Mouse (Mus musculus) heart, adult 11 months (tissue): ENCODE data around the gene Lmbr1.
"Not testable (repeated sequence)": the region's sequence is repeated elsewhere in the genome, so short reads cannot be mapped to it uniquely, and the experiment has no call there.

ENCODE experiments used
- DNase-seq: peaks from one replicate; pipeline ENCODE4 v3.0.0; 2022

Gene Lmbr1

DNA sequence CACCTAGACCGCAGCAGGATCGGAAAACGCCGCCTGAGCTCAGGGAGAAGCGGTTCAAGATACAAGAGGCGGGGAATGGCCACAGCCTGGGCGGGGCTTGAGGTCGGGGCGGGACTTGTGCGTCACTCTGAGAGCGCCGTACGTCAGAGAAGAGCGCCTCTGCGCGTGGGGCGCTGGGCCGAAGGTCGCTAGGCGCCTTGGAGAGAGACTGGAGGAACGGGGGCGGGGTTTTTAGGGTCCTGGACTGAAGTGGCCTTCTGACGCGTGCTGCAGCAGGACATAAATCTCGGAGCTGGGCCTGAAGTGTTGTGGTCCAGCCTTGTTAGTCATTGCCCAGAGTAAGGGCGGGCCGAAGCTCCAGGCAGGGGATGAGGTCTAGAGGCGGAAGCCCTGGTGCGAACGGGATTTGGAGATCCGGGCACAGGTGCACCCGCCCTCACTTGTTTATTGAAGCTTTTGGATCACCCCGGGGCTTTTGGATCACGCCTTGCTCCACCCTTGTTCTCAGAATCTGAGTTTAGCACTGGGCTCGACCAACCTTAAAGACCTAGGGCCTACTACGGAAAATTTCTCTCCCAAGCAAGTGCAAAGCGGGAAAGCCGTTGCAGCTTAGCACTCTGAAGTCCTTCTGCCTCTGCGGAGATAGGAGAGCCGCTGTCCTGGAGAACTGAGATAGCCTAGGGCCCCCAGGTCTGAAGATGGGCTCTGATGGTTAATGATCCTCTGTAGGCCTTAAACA is at the start of gene Lmbr1:
Gene Lmbr1, minus strand, starts transcription at position 93 of the 739 bp plus-strand sequence.
- peak; percentile 99 for DNase-seq

DNA sequence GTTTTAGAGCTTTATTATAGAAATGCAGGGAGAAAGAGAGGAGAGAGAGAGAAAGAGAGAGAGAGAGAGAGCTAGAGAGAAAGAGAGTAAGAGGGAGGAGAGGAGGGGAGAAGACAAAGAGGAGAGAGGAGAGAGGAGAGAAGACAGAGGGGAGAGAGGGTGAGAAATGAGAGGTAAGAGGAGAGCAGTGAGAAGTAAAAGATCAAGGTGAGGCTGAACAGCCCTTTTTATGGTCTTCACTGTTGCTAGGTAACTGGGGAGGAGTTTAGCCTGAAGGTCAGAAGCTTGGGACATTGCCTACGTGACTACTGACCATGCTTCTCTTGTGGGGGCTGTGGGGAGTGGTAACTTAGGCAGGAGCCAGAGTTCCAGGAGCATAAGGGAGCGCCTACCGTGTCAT is 45.1 kb upstream of the Lmbr1 start:
- DNase-seq = not testable (repeated sequence)

- no peak for DNase-seq
Observed at GRCm38 (mm10) chr5:29413041-29413440, 34.9 kb upstream of the Lmbr1 start.

DNA sequence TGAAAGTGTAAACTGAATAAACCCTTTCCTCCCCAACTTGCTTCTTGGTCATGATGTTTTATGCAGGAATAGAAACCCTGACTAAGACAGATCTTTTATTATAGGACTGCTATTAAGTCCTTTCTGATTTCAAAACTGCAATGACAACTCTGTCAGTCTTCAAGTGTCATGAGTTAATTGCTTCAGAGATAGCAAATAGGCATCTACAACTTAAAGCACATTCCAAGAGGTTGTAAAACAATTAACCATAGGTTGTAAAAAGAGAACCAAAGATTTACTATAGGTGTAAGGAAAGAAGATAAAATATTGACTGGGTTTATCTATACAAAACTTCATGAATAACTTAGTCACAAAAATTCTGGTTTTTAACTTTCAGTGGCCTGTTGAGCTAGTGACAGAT is 32.7 kb upstream of the Lmbr1 start:
- no peak for DNase-seq

GRCm38 (mm10) chr5:29398427-29398826 is 20.2 kb upstream of the Lmbr1 start:
- peak; percentile 44 for DNase-seq

- DNase-seq = peak; percentile 97
Observed at GRCm38 (mm10) chr5:29388944-29389765, 11.0 kb upstream of the Lmbr1 start.

- peak; percentile 97 for DNase-seq
Observed at GRCm38 (mm10) chr5:29388181-29388943, 10.2 kb upstream of the Lmbr1 start.

DNA sequence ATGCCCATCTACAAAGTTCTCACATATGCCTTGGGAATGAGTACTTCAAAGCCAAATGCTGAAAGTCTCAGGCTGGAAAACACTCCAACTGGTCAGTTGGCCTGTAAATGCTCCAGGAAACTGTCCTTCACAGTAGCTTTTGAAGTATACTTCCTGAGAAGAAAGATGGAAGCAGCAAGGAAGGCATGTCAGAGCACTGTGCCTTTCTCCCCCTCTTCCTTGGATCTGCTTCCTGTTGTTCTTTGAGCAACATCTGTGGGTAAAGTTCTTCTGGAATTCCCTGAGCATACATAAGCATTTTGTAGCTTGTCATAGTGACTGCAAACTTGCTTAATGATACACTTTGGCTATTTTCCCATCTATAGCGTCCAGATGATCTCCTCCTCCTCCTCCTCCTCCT is 9.4 kb upstream of the Lmbr1 start:
- DNase-seq = no peak

DNA sequence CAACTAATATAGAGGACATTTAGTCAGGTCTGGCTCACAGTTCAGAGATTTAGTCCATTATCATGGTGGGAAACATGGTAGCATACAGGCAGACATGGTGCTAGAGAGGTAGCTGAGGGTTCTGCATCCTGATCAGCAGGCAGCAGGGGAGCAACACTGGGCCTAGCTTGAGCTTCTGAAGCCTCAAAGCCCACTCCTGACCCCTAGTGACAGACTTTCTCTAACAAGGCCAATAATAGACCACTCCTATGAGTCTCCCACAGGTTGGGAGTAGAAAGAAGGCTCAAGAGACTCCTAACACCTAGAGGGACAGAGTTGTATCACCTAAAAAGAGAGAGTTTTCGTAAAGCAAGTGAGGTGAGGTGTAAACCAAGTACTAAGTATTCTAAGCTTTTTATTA is 4.6 kb upstream of the Lmbr1 start:
- DNase-seq = no peak

- no peak for DNase-seq
Observed at GRCm38 (mm10) chr5:29380091-29380490, 1.9 kb upstream of the Lmbr1 start.

- peak; percentile 90 for DNase-seq
Observed at GRCm38 (mm10) chr5:29377590-29378297, 446 bp downstream of the Lmbr1 start.

- DNase-seq = peak; percentile 88
Observed at GRCm38 (mm10) chr5:29363511-29363910, 14.7 kb downstream of the Lmbr1 start.

DNA sequence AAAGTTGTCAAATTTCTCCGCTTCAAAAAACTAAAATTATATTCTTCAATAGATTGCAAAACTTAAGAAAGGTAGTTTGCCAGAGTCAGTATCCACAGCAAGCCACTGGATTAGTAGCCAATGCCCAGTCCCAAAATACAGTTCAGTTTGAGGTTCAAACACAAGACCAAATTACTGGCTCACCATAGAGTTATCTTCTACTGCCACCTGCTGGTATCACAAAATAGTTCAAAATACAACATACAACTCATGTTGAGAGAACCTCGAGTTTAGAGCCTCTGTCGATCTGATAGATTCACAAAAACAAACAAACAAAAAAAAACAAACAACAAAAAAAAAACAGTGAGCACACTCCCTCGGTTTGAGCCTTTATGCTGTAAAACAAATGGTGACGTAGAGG is 42.4 kb downstream of the Lmbr1 start:
- DNase-seq = peak; percentile 21

DNA sequence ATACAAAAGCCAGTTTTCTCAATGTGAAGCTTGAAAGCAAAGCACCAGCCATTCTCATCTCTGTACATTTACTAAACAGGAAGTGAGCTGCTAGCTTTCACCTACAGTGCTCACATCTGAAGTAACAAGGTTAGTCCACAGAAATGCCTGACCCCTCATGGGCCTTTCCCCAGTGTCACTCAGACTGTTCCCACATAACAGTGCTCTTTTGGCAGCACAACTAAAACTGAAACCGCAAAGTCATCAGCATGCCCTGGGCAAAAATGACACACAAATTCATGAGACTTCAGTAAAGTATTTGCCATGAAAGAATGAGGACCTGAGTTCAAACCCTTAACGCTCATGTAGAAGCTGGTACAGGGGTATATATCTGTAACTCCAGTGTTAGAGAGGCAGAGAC is 55.7 kb downstream of the Lmbr1 start:
- peak; percentile 36 for DNase-seq

GRCm38 (mm10) chr5:29309191-29309590 is 69.0 kb downstream of the Lmbr1 start:
- DNase-seq = no peak

DNA sequence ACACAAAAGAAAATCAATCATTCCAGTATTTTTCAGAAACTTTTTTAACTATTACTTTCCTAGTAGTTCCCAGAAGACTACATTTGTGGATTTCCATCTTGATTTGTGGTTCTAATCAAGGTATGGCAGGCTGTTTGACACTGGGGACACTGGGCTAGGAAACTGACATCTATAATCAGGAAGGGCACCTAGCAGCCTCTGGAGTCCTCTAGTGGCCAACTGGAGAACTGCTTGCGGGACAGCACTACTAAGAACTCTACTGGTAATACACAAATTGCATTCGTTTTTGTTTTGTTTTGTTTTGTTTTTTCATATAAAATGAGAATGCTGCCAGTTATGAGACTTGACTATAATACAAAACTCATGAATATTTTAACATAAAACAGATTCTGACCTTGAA is 85.0 kb downstream of the Lmbr1 start:
- DNase-seq = no peak

- DNase-seq = no peak
Observed at GRCm38 (mm10) chr5:29290110-29290509, 88.1 kb downstream of the Lmbr1 start.

DNA sequence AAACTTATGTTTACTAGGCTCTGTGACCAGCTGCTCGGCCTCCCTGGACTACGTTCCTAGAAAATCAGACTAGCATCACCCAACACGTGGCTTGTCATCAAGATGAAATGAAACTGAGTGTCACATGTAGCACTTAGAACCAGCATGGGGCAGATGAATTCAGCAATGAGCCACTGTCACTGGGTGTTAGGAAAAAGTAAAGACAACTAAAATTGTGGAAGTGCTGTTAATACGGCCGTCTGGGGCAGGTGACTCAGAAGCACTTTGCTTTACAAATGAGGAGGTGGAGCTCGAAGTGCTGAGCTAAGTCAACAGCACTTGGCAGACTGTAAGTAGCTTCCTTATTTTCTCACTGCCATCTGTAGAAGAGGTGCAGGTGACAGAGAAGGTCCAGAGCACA is 88.5 kb downstream of the Lmbr1 start:
- no peak for DNase-seq

- no peak for DNase-seq
Observed at GRCm38 (mm10) chr5:29281081-29281480, 97.1 kb downstream of the Lmbr1 start.

DNA sequence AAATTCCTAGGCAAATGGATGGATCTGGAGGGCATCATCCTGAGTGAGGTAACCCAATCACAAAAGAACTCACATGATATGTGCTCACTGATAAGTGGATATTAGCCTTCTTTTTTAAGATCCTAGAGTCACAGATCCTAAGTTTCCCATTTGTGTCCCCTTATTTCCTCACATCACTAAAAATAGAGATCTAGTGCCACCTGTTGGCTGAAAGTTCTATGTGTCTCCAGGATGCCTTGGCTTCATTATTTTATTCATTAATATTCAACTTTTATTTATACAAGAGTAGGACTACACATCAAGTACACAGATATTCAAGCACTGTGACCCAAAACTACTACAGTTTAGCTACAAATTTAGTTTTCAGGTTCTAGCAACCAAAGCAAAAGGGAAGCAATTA is 103.4 kb downstream of the Lmbr1 start:
- no peak for DNase-seq

DNA sequence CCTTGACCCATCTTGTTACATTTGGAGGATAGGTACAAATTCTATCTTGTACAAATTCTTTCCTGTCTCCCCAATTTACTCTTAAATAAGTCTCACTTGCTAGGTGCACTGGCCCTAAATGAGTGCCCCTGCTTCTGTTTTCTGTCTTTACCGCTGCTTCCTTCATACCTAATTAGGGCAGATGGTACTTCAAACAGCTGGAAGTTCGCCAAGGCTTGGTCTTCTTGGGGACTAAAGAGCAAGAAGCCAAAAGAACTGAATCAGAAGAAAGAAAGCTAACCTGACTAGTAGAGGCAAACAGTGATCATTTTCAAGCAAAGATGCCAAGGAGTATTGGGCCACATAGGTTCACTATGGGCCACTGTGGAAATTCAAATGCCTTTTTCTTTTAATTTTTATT is 104.8 kb downstream of the Lmbr1 start:
- DNase-seq = no peak

- no peak for DNase-seq
Observed at GRCm38 (mm10) chr5:29270879-29271278, 107.3 kb downstream of the Lmbr1 start.

GRCm38 (mm10) chr5:29253876-29254275 is 124.3 kb downstream of the Lmbr1 start:
- no peak for DNase-seq
